Mouse (Mus musculus) embryonic facial prominence, embryonic 12.5 days (tissue): ENCODE results near the gene Dhx58. TPM values are rescaled to one million over a fixed set of nuclear protein-coding genes. Genes with fewer than 3 reads are reported as not detected.
"Not testable (repeated sequence)": the region's sequence is repeated elsewhere in the genome, so short reads cannot be mapped to it uniquely, and the experiment has no call there.

Source experiments
- ATAC-seq: fragments of 200-750 bp; cut with Nextera tagmentation; 2 replicates; pipeline ENCODE4 v1.8.0; 2017; ENCODE audit not compliant: insufficient number of reproducible peaks, insufficient read depth, low FRiP score, low TSS enrichment
- H3K27ac ChIP-seq: fragments of 300-500 bp; sonication (generic); 2 replicates; pipeline ENCODE4 v1.5.1; 2016; ENCODE audit warnings: mild to moderate bottlenecking
- H3K27me3 ChIP-seq: fragments of 300-500 bp; sonication (generic); 2 replicates; pipeline ENCODE4 v1.6.1; 2016; ENCODE audit warnings: mild to moderate bottlenecking, moderate library complexity
- H3K36me3 ChIP-seq: fragments of 300-500 bp; sonication (generic); 2 replicates; pipeline ENCODE4 v1.6.1; 2016; ENCODE audit warnings: mild to moderate bottlenecking
- H3K4me1 ChIP-seq: fragments of 300-500 bp; sonication (generic); 2 replicates; pipeline ENCODE4 v1.6.1; 2016
- H3K4me2 ChIP-seq: fragments of 300-500 bp; sonication (generic); replicated peaks from 2 replicates; pipeline ENCODE4 v1.6.1; 2016; ENCODE audit warnings: mild to moderate bottlenecking, moderate library complexity
- H3K4me3 ChIP-seq: fragments of 300-500 bp; sonication (generic); 2 replicates; pipeline ENCODE4 v1.5.1; 2016; ENCODE audit warnings: mild to moderate bottlenecking
- H3K9ac ChIP-seq: fragments of 300-500 bp; sonication (generic); 2 replicates; pipeline ENCODE4 v1.6.1; 2016; ENCODE audit warnings: mild to moderate bottlenecking, moderate library complexity
- H3K9me3 ChIP-seq: fragments of 300-500 bp; sonication (generic); 2 replicates; pipeline ENCODE4 v1.6.1; 2016; ENCODE audit warnings: mild to moderate bottlenecking, moderate library complexity
- WGBS: fragments of 180-500 bp; shearing (Covaris S2); methylation state at CpG from one replicate; pipeline ENCODE4 v1.1.7; 2016; 5-methylcytosine and 5-hydroxymethylcytosine counted together
- polyA plus RNA-seq: library from polyadenylated mRNA; unstranded; fragments of >200 nt; fragmentation: Nextera tagmentation; extraction: Ambion mirVana; gene quantifications from 2 replicates; pipeline ENCODE4 v1.2.1, GENCODE M21; 2016

Gene Dhx58
- polyA plus RNA-seq, 1 experiment from 2014 or later, result 3.3 TPM

DNA sequence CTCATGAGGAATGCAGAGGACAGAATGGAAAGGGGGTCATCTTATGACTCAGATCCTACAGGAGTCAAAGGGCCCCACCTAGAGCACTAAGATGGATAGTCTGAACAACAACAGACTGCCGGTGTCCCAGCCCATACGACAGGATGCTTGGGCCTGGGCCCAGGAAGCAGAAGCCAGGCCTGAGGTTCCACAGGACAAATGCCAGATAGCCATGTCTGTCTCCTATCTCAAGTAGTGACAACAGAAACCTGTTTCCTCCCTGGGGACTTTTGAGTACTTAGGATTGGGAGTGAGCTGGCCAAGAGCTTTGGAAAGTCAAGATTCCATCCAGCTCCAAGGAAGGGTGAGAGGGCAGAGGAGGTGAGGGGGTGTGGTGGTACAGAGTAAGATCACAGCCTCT, 32.1 kb downstream of the Dhx58 start:
- Histone ChIP-seq H3K9ac (no peak overlapping the region), H3K27me3 (peaks cover 19% of the 10 kb centered on the region), H3K27ac (no peak overlapping the region), H3K4me1 (0 out of 2 replicates have a peak, but pooled peaks cover 10% of the 10 kb centered on the region), H3K4me3 (no peak overlapping the region), H3K9me3 (no peaks in the 10 kb centered on the region), H3K36me3 (no peaks in the 10 kb centered on the region), H3K4me2 (no peak overlapping the region)
- no peak for ATAC-seq
- whole genome bisulfite sequencing, result 66% methylated on average over 2 of the region's 2 CpGs

DNA sequence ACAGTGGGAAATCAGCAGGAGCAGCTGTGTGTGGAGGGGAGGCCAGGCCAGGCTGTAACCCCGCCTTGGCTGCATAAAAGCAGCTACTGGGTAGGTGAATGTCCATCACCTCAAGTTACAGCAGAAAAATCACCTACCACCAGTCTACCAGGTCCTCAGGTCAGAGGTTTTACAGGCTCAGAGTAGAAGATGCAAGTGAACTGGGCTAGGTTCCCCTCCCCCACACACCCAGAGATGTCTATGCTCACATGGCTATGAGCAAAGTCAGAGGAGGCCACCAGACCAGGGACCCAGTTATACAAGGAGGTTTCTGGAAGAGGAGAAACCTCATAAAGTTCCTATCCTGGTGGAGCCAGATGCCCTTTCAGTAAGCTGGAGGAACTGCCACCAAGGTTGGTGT, 33.0 kb downstream of the Dhx58 start:
- H3K9me3 ChIP-seq, result no peaks in the 10 kb centered on the region
- WGBS, result 82% methylated on average over 1 of the region's 1 CpGs
- H3K9ac ChIP-seq, result no peak overlapping the region
- 0 out of 2 replicates have a peak, but pooled peaks cover 10% of the 10 kb centered on the region for H3K4me1 ChIP-seq
- H3K36me3 ChIP-seq, result no peaks in the 10 kb centered on the region
- no peak for ATAC-seq
- no peak overlapping the region for H3K4me3 ChIP-seq
- no peak overlapping the region for H3K4me2 ChIP-seq
- H3K27me3 ChIP-seq, result peaks cover 19% of the 10 kb centered on the region
- H3K27ac ChIP-seq, result no peak overlapping the region

DNA sequence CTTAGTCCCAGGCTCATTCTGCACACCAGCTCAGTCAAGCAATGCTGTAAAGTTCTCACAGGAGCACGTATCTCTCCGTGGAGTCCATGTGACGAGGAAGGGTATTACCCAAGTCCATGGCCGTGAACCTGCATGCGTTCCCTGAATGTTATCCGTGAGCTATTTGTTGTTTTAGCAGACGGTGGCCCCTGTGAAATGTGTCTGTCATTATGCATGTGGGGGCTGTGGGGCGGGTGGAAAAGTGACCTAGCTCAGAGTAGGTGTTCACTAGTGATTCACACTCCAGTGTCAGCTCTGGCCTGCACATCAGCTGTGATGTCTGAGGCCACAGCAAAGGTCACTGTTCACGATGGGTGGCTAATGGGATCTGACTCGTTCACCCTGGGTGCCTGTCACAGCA, 44.3 kb downstream of the Dhx58 start:
- no peak overlapping the region for H3K27ac ChIP-seq
- no peak overlapping the region for H3K4me3 ChIP-seq
- peaks cover 12% of the 10 kb centered on the region for H3K4me1 ChIP-seq
- no peaks in the 10 kb centered on the region for H3K36me3 ChIP-seq
- H3K9me3 ChIP-seq, result no peaks in the 10 kb centered on the region
- no peak for ATAC-seq
- H3K4me2 ChIP-seq, result no peak overlapping the region
- no peaks in the 10 kb centered on the region for H3K27me3 ChIP-seq
- H3K9ac ChIP-seq, result no peak overlapping the region
- WGBS, result 68% methylated on average over 10 of the region's 10 CpGs

- H3K27ac ChIP-seq, result no peak overlapping the region
- H3K9ac ChIP-seq, result no peak overlapping the region
- 0 out of 2 replicates have a peak overlapping the region, but pooled peaks have one; percentile 7 for H3K4me2 ChIP-seq
- 5% methylated on average over 6 of the region's 6 CpGs for WGBS
- no peaks in the 10 kb centered on the region for H3K36me3 ChIP-seq
- H3K4me1 ChIP-seq, result peaks cover 13% of the 10 kb centered on the region
- H3K9me3 ChIP-seq, result no peaks in the 10 kb centered on the region
- no peak overlapping the region for H3K4me3 ChIP-seq
- H3K27me3 ChIP-seq, result peaks cover 11% of the 10 kb centered on the region; the same call in 1 of the 2 replicates
- no peak for ATAC-seq
Observed at GRCm38 (mm10) chr11:100656458-100656857, 47.6 kb downstream of the Dhx58 start.

- not testable (repeated sequence) for H3K4me3 ChIP-seq, ATAC-seq, H3K4me2 ChIP-seq, H3K36me3 ChIP-seq, H3K9me3 ChIP-seq, H3K27ac ChIP-seq, H3K9ac ChIP-seq
- H3K4me1 ChIP-seq, result peaks cover 22% of the 10 kb centered on the region
- peaks cover 20% of the 10 kb centered on the region for H3K27me3 ChIP-seq
- WGBS, result 50% methylated on average over 3 of the region's 3 CpGs
Observed at GRCm38 (mm10) chr11:100655589-100655988, 48.5 kb downstream of the Dhx58 start.

DNA sequence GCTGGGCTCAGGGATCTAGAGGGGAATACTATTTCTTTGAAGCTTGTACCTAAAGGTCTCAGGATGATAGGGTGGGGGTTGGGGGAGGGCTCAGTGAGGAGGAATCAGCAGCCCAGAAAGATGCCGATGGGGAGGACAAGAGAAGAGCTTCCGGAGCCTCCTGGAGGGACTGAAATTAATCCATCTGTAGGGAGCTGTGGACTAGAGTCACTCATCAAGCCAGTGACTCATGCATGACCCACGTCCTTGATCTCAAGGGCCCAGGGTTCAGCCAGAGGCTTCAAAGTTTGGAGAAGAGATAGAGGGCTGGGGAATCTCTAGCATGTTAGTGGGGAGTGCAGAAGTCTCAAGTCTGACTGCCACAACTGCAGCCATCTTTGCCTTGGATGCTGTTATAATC, 52.3 kb downstream of the Dhx58 start:
- H3K36me3 ChIP-seq, result no peaks in the 10 kb centered on the region
- H3K4me3 ChIP-seq, result no peak overlapping the region
- no peaks in the 10 kb centered on the region for H3K9me3 ChIP-seq
- peaks cover 21% of the 10 kb centered on the region for H3K4me1 ChIP-seq
- H3K4me2 ChIP-seq, result no peak overlapping the region
- peaks cover 32% of the 10 kb centered on the region for H3K27me3 ChIP-seq
- no peak overlapping the region for H3K27ac ChIP-seq
- no peak for ATAC-seq
- H3K9ac ChIP-seq, result no peak overlapping the region
- 14% methylated on average over 3 of the region's 3 CpGs for WGBS

- ATAC-seq, result 0 out of 2 replicates have a peak, but pooled peaks have one; percentile 12
- H3K9ac ChIP-seq, result no peak overlapping the region
- no peak overlapping the region for H3K27ac ChIP-seq
- peaks cover 16% of the 10 kb centered on the region for H3K4me1 ChIP-seq
- no peaks in the 10 kb centered on the region for H3K9me3 ChIP-seq
- H3K36me3 ChIP-seq, result no peaks in the 10 kb centered on the region
- WGBS, result 16% methylated on average over 6 of the region's 8 CpGs
- H3K27me3 ChIP-seq, result peaks cover 32% of the 10 kb centered on the region
- H3K4me2 ChIP-seq, result no peak overlapping the region
- H3K4me3 ChIP-seq, result no peak overlapping the region
Observed at GRCm38 (mm10) chr11:100651205-100651604, 52.9 kb downstream of the Dhx58 start.

DNA sequence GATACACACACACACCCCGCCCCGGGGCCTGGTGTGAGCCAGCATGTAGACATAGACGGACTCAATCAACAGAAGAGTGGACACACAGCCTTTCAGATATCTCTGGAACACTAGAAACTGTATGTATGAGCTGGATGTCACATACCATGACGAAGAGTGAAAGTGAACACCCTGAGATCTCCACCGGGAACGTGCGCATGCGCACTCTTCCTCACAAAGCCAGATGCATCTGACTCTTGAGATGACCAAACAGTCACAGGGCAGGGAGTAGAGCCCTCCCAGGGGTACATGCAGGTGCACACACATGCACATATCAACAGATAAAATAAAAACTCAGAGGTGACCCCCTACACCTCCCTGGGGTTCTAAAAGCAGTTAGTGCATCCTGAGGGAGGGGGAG, 55.7 kb downstream of the Dhx58 start:
- no peak overlapping the region for H3K9ac ChIP-seq
- H3K27me3 ChIP-seq, result peaks cover 32% of the 10 kb centered on the region
- no peak overlapping the region for H3K4me3 ChIP-seq
- no peaks in the 10 kb centered on the region for H3K36me3 ChIP-seq
- H3K4me1 ChIP-seq, result 0 out of 2 replicates have a peak, but pooled peaks cover 17% of the 10 kb centered on the region
- ATAC-seq, result no peak
- WGBS, result 80% methylated on average over 8 of the region's 8 CpGs
- H3K9me3 ChIP-seq, result no peaks in the 10 kb centered on the region
- no peak overlapping the region for H3K27ac ChIP-seq
- no peak overlapping the region for H3K4me2 ChIP-seq

DNA sequence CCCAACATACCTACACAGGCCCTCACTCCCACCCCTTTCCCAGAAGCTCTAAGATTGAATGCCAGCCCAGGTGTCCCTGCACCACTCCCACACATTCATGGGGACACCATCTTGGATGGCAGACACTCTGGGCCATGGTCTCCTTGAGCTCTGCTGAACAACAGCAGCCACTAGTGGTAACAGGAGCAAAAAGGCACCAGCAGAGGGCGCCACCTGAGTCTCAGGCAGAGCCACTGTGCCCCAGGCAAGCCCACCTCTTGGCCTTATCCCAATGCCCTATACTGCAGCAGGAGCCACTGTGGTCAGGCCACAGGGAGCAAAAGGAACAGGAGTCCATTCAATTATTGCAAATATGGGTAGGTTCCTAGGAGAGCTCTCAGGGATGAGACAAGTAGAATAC, 57.8 kb downstream of the Dhx58 start:
- no peak overlapping the region for H3K27ac ChIP-seq
- H3K36me3 ChIP-seq, result no peaks in the 10 kb centered on the region
- ATAC-seq, result no peak
- 7% methylated on average over 1 of the region's 1 CpGs for WGBS
- H3K9ac ChIP-seq, result no peak overlapping the region
- no peak overlapping the region for H3K4me3 ChIP-seq
- peaks cover 19% of the 10 kb centered on the region for H3K27me3 ChIP-seq
- H3K4me2 ChIP-seq, result no peak overlapping the region
- H3K4me1 ChIP-seq, result 0 out of 2 replicates have a peak, but pooled peaks cover 14% of the 10 kb centered on the region
- no peaks in the 10 kb centered on the region for H3K9me3 ChIP-seq

Other genes with a start within 250 kb of the Dhx58 start
- gene Klhl11, start 231.5 kb downstream of the Dhx58 start, polyA plus RNA-seq, result 12.7 and 13.4 TPM in 2 replicates
- gene Acly, start 176.3 kb downstream of the Dhx58 start, polyA plus RNA-seq, result 201 and 203 TPM in 2 replicates
- 0.73 and 1.8 TPM in 2 replicates for gene Ttc25, start 158.7 kb downstream of the Dhx58 start, polyA plus RNA-seq
- 36.2 and 37.2 TPM in 2 replicates for gene Cnp, start 129.4 kb downstream of the Dhx58 start, polyA plus RNA-seq
- gene Nkiras2, start 85.0 kb downstream of the Dhx58 start, polyA plus RNA-seq, result 80.6 and 83.7 TPM in 2 replicates
- gene Dnajc7, start 84.1 kb downstream of the Dhx58 start, polyA plus RNA-seq, result 280 and 292 TPM in 2 replicates
- 1.5 and 2.6 TPM in 2 replicates for gene Zfp385c, start 11.8 kb downstream of the Dhx58 start, polyA plus RNA-seq
- 71.2 and 72.4 TPM in 2 replicates for gene Kat2a, start 8.2 kb upstream of the Dhx58 start, polyA plus RNA-seq
- gene Hspb9, start 9.6 kb upstream of the Dhx58 start, polyA plus RNA-seq, result 0.33 TPM in 1 of 2 replicates, not detected in the other
- 18.9 and 26.1 TPM in 2 replicates for gene Rab5c, start 33.9 kb upstream of the Dhx58 start, polyA plus RNA-seq
- gene Kcnh4, start 55.7 kb upstream of the Dhx58 start, polyA plus RNA-seq, result 0.46 and 0.55 TPM in 2 replicates
- gene Hcrt, start 58.7 kb upstream of the Dhx58 start, polyA plus RNA-seq, result not detected in 2 replicates
- 5.9 and 6.3 TPM in 2 replicates for gene Ghdc, start 66.7 kb upstream of the Dhx58 start, polyA plus RNA-seq
- 22.7 TPM in 2 replicates for gene Stat5b, start 146.5 kb upstream of the Dhx58 start, polyA plus RNA-seq
- gene Stat5a, start 155.1 kb upstream of the Dhx58 start, polyA plus RNA-seq, result 4.4 and 5.5 TPM in 2 replicates
- 38.4 and 39.4 TPM in 2 replicates for gene Stat3, start 235.3 kb upstream of the Dhx58 start, polyA plus RNA-seq